Comparison of ENCODE assay signal across 8 mouse cellular contexts in the genomic region with DNA sequence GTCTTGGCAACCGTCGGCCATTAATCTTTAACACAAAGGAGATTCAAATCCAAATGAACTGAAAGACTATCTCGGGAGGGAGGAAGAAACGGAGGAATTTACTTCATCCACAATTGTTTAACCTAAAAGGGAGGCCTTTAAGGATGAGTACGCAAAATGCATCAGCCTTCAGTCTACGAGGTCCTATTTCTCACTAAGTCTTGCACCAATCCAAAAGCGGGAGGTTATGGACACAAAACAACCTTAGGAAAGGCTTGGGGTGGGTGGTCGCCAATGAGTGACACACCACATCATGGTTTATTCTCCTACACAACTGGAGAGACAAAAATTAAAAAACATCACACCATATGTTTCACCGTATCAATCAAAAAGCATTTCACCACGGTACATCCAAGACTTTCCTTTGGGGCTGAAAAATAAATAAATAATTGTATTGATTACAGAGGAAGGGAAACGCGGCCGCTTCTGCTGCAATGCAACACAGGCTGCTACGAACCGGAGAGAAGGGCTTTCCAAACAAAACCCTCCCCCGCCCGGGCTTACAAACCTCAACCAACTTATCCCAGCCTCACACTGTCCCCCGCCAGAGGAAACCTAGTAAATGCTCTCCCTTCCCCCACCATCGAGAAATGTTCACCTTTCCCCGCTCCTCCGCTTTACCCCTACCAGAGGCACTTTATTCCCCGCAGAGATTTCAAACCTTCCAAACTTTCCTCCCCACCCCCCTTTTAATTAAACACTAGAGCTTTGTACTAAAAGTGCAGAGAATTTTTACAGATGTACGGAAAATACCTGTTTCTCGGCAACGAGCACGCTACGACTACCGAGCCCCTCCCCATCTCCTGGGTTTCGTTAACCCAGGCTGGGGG. TPM values are rescaled to one million over a fixed set of nuclear protein-coding genes. Genes with fewer than 3 reads are reported as not detected.
DNase-seq lines count a peak whose midpoint lies in the region; ATAC-seq and TF ChIP-seq lines count a peak whose summit lies in the region.

No protein-coding gene starts in this region.

- no peak for TF ChIP-seq POLR2A in thymus, adult 2 months (IDR thresholded peaks at IDR 0.05; ENCODE audit: control insufficient read depth, extremely low read depth, insufficient read depth, low read length, poor library complexity)
- no peak for TF ChIP-seq POLR2A in olfactory bulb, adult 2 months (IDR thresholded peaks at IDR 0.05; ENCODE audit: insufficient read depth, low read depth, low read length)

- DNase-seq in thymus, adult 2 months: no peak
- no peak for DNase-seq in thymus, postnatal 36 days
- DNase-seq in cerebellum, postnatal 14 days: peak; percentile 65 to 70
- DNase-seq in heart, embryonic 10.5 days (ENCODE audit: low spot score): no peak
- DNase-seq in liver, embryonic 13.5 days: no peak

- peak; percentile 32; the same call in 1 of the 2 replicates for ATAC-seq in kidney, embryonic 14.5 days (ENCODE audit: low FRiP score, low TSS enrichment)
- 0 out of 2 replicates have a peak, but pooled peaks have one; percentile 23 for ATAC-seq in liver, embryonic 13.5 days (ENCODE audit: low read depth)
- ATAC-seq in erythroid progenitor cell, adult 5-6 weeks (replicated peaks; ENCODE audit: low FRiP score, poor library complexity, severe bottlenecking): no peak

- H3K27ac ChIP-seq in thymus, adult 2 months (ENCODE audit: control insufficient read depth, insufficient read depth, low read length): no peak overlapping the region
- peak overlapping the region; percentile 98 for H3K27ac ChIP-seq in heart, embryonic 10.5 days
- H3K27ac ChIP-seq in kidney, embryonic 14.5 days (ENCODE audit: low read depth, low read length): peak overlapping the region; percentile 92
- no peak overlapping the region for H3K27ac ChIP-seq in liver, embryonic 13.5 days
- peak overlapping the region; percentile 89 for H3K27ac ChIP-seq in olfactory bulb, adult 2 months (ENCODE audit: insufficient read depth, low read depth, low read length)

- no peak for TF ChIP-seq CTCF in thymus, adult 2 months (IDR thresholded peaks at IDR 0.05; ENCODE audit: borderline replicate concordance, control insufficient read depth, extremely low read depth, insufficient read depth, low read length, poor library complexity)
- no peak for TF ChIP-seq CTCF in olfactory bulb, adult 2 months (IDR thresholded peaks at IDR 0.05; ENCODE audit: insufficient read depth, low read depth, low read length)

- H3K4me1 ChIP-seq in thymus, adult 2 months (replicated peaks; ENCODE audit: control insufficient read depth, insufficient read depth, low read length): peaks cover 9% of the 10 kb centered on the region
- peaks cover 23% of the 10 kb centered on the region for H3K4me1 ChIP-seq in heart, embryonic 10.5 days
- peaks cover 3% of the 10 kb centered on the region; the same call in 1 of the 2 replicates for H3K4me1 ChIP-seq in kidney, embryonic 14.5 days (ENCODE audit: control insufficient read depth, insufficient read depth, low read length)
- no peaks in the 10 kb centered on the region for H3K4me1 ChIP-seq in liver, embryonic 13.5 days (replicated peaks)
- peaks cover 4% of the 10 kb centered on the region; the same call in 1 of the 2 replicates for H3K4me1 ChIP-seq in olfactory bulb, adult 2 months (ENCODE audit: control insufficient read depth, insufficient read depth, low read length)

- no peaks in the 10 kb centered on the region for H3K9me3 ChIP-seq in heart, embryonic 10.5 days
- H3K9me3 ChIP-seq in kidney, embryonic 14.5 days (ENCODE audit: control insufficient read depth, low read length): no peaks in the 10 kb centered on the region
- no peaks in the 10 kb centered on the region for H3K9me3 ChIP-seq in liver, embryonic 13.5 days (replicated peaks)

- whole genome bisulfite sequencing in thymus, adult 2 months: 8% methylated on average over 29 of the region's 29 CpGs
- under 1% methylated on average over 29 of the region's 29 CpGs for WGBS in heart, embryonic 10.5 days
- under 1% methylated on average over 29 of the region's 29 CpGs for WGBS in kidney, embryonic 14.5 days
- 3% methylated on average over 29 of the region's 29 CpGs for WGBS in liver, embryonic 13.5 days (ENCODE audit: insufficient replicate concordance)
- under 1% methylated on average over 29 of the region's 29 CpGs for WGBS in olfactory bulb, adult 2 months

- peak overlapping the region; percentile 90 for H3K4me2 ChIP-seq in kidney, embryonic 14.5 days (replicated peaks; ENCODE audit: low read depth, low read length)
- peak overlapping the region; percentile 72 for H3K4me2 ChIP-seq in liver, embryonic 13.5 days

- H3K4me3 ChIP-seq in thymus, adult 2 months (ENCODE audit: control insufficient read depth, insufficient read depth, low read length): peak overlapping the region; percentile 40
- H3K4me3 ChIP-seq in heart, embryonic 10.5 days: peak overlapping the region; percentile 92
- peak overlapping the region; percentile 93 for H3K4me3 ChIP-seq in kidney, embryonic 14.5 days (ENCODE audit: low read length)
- peak overlapping the region; percentile 64 for H3K4me3 ChIP-seq in liver, embryonic 13.5 days (replicated peaks)
- H3K4me3 ChIP-seq in olfactory bulb, adult 2 months (ENCODE audit: insufficient read depth, low read depth, low read length): peak overlapping the region; percentile 92

- H3K36me3 ChIP-seq in thymus, adult 2 months (ENCODE audit: control insufficient read depth, insufficient read depth, low read length): no peaks in the 10 kb centered on the region
- peaks cover 13% of the 10 kb centered on the region; the same call in 1 of the 2 replicates for H3K36me3 ChIP-seq in heart, embryonic 10.5 days
- no peaks in the 10 kb centered on the region for H3K36me3 ChIP-seq in kidney, embryonic 14.5 days (ENCODE audit: control insufficient read depth, insufficient read depth, low read length)
- H3K36me3 ChIP-seq in liver, embryonic 13.5 days: no peaks in the 10 kb centered on the region

- peak overlapping the region; percentile 97 for H3K9ac ChIP-seq in kidney, embryonic 14.5 days (ENCODE audit: low read depth, low read length)
- H3K9ac ChIP-seq in liver, embryonic 13.5 days: peak overlapping the region; percentile 56

- peaks cover 14% of the 10 kb centered on the region; the same call in 1 of the 2 replicates for H3K27me3 ChIP-seq in thymus, adult 2 months (ENCODE audit: control insufficient read depth, insufficient read depth, low read length)
- no peaks in the 10 kb centered on the region for H3K27me3 ChIP-seq in heart, embryonic 10.5 days (ENCODE audit: insufficient read depth, poor library complexity, severe bottlenecking)
- no peaks in the 10 kb centered on the region for H3K27me3 ChIP-seq in kidney, embryonic 14.5 days (ENCODE audit: control insufficient read depth, insufficient read depth, low read length)
- peaks cover 60% of the 10 kb centered on the region for H3K27me3 ChIP-seq in liver, embryonic 13.5 days

RNA-seq across cellular contexts. Expression of gene Enah, which starts 1.2 kb away (rescaled TPM):
- 6.5 and 7.2 TPM in 2 replicates for polyA plus RNA-seq in thymus, adult 2 months (2012; rRNA removed)
- 19.5 and 24.5 TPM in 2 replicates for polyA plus RNA-seq in heart, embryonic 10.5 days (2016; fragmentation: Nextera tagmentation; extraction: Ambion mirVana)
- 25.6 and 28.8 TPM in 2 replicates for polyA plus RNA-seq in kidney, embryonic 14.5 days (2014; fragmentation: Nextera tagmentation; extraction: Ambion mirVana)
- 1.1 TPM in 2 replicates for polyA plus RNA-seq in liver, embryonic 13.5 days (2015; fragmentation: Nextera tagmentation; extraction: Ambion mirVana)
- 161 TPM in 1 of 2 replicates, not detected in the other for polyA plus RNA-seq in olfactory bulb, adult 2 months (2012; ENCODE audit: insufficient read depth, insufficient read length, low replicate concordance, missing spikeins)
- 0.84 TPM in 1 of 2 replicates, not detected in the other for total RNA-seq in erythroid progenitor cell, adult 5-6 weeks (2015; ENCODE audit: low replicate concordance)
- 1.4 and 3.5 TPM in 2 replicates for total RNA-seq in erythroid progenitor cell, adult 5-6 weeks (2017; ENCODE audit: low replicate concordance)

Comparison
In these comparisons a context has a peak if more than half of its experiments do, and no peak if none do; other contexts are left out.
1. DNase-seq: peak in cerebellum, postnatal 14 days (2 of 2); none in thymus, adult 2 months (single experiment), thymus, postnatal 36 days (0 of 2), heart, embryonic 10.5 days (single experiment) and liver, embryonic 13.5 days (single experiment).
2. H3K27ac ChIP-seq: peak in heart, embryonic 10.5 days (single experiment), kidney, embryonic 14.5 days (single experiment) and olfactory bulb, adult 2 months (single experiment); none in thymus, adult 2 months (single experiment) and liver, embryonic 13.5 days (single experiment).
3. H3K4me3 ChIP-seq: peak in every context shown above with its lines; median percentile 93 in kidney, embryonic 14.5 days; 92 in heart, embryonic 10.5 days; 92 in olfactory bulb, adult 2 months; 64 in liver, embryonic 13.5 days; 40 in thymus, adult 2 months.